Mouse (Mus musculus) megakaryocyte progenitor cell, adult 5-6 weeks (primary cell): ENCODE data around the gene Tenm4. TPM values are rescaled to one million over a fixed set of nuclear protein-coding genes. Genes with fewer than 3 reads are reported as not detected.

ENCODE experiments used
- ATAC-seq: replicated peaks from 2 replicates; pipeline ENCODE4 v1.8.0; 2016; ENCODE audit warnings: mild to moderate bottlenecking, moderate TSS enrichment, inconsistent platforms; ENCODE audit not compliant: poor library complexity
- total RNA-seq, 2 experiments: library from RNA; stranded (forward) in 1 of 2; stranded (reverse) in 1 of 2; fragments of 157-497, 149-512 nt in 1 of 2; fragments of 200-1000 nt in 1 of 2; gene quantifications; 2 replicates each; pipeline versions ENCODE4 v1.2.3 to v1.2.4; 2015 to 2017

Gene Tenm4
- total RNA-seq, 2 experiments from 2014 or later: not detected

- ATAC-seq: peak; percentile 85
Measured at GRCm38 (mm10) chr7:96826101-96826500, 655.1 kb downstream of the Tenm4 start.

- ATAC-seq: no peak
Measured at GRCm38 (mm10) chr7:96826672-96827071, 655.6 kb downstream of the Tenm4 start.

GRCm38 (mm10) chr7:96832551-96832950 is 661.5 kb downstream of the Tenm4 start:
- no peak for ATAC-seq

GRCm38 (mm10) chr7:96833012-96833411 is 662.0 kb downstream of the Tenm4 start:
- ATAC-seq: no peak

- no peak for ATAC-seq
Measured at GRCm38 (mm10) chr7:96834681-96835289, 663.7 kb downstream of the Tenm4 start.

- ATAC-seq: no peak
Measured at GRCm38 (mm10) chr7:96835313-96835712, 664.3 kb downstream of the Tenm4 start.

GRCm38 (mm10) chr7:96838271-96838841 is 667.3 kb downstream of the Tenm4 start:
- no peak for ATAC-seq

- ATAC-seq: no peak
Measured at GRCm38 (mm10) chr7:96838926-96839325, 667.9 kb downstream of the Tenm4 start.

GRCm38 (mm10) chr7:96839586-96839985 is 668.5 kb downstream of the Tenm4 start:
- ATAC-seq: no peak

GRCm38 (mm10) chr7:96842477-96843255 is 671.6 kb downstream of the Tenm4 start:
- ATAC-seq: no peak

- ATAC-seq: no peak
Measured at GRCm38 (mm10) chr7:96844104-96844894, 673.3 kb downstream of the Tenm4 start.

- ATAC-seq: no peak
Measured at GRCm38 (mm10) chr7:96852781-96853180, 681.7 kb downstream of the Tenm4 start.

GRCm38 (mm10) chr7:96855867-96856406 is 684.9 kb downstream of the Tenm4 start:
- peak; percentile 65 for ATAC-seq

- 0 out of 2 replicates have a peak, but pooled peaks have one; percentile 7 for ATAC-seq
Measured at GRCm38 (mm10) chr7:96856518-96856917, 685.5 kb downstream of the Tenm4 start.

GRCm38 (mm10) chr7:96859077-96859476 is 688.0 kb downstream of the Tenm4 start:
- no peak for ATAC-seq

GRCm38 (mm10) chr7:96859684-96860083 is 688.6 kb downstream of the Tenm4 start:
- no peak for ATAC-seq

GRCm38 (mm10) chr7:96860650-96861049 is 689.6 kb downstream of the Tenm4 start:
- ATAC-seq: peak; percentile 34

- ATAC-seq: no peak
Measured at GRCm38 (mm10) chr7:96864894-96865722, 694.1 kb downstream of the Tenm4 start.

- ATAC-seq: no peak
Measured at GRCm38 (mm10) chr7:96869079-96869810, 698.2 kb downstream of the Tenm4 start.
